Mouse (Mus musculus) 3134 (cell line): Measurements from ENCODE around the gene Gm17334.

Experiments used
- DNase-seq: peaks from one replicate; pipeline ENCODE4 v3.0.0-alpha.2; 2011; ENCODE audit warnings: low spot score; ENCODE audit not compliant: insufficient read length; ENCODE audit errors: extremely low read depth

Gm17334 gene

DNA sequence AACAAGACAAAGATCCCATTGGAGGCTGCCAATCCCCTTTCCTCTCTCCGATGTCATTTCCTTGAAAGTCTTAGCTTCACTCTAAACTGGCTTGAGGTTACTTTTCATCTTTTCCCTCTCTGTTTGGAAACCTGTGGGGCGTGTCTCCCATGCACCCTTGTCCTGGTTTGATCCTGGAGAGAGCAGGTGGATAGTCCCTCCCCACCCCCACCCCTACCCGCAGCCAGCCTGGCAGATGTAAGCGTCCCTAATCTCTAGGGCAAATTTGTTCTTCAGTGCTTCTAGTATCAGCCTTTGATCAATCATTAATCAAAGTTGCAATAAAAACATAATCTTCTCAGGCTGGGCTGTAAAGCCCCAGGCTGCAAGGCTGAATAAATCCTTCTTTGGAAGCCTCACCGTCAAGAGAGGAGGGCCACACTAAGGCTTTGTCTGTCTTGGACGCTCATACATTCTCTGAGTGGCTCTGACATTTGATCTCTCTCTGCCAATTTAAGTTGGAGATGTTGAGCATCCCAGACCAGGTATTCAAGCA, 24.5 kb upstream of the Gm17334 start:
- DNase-seq = no peak

DNA sequence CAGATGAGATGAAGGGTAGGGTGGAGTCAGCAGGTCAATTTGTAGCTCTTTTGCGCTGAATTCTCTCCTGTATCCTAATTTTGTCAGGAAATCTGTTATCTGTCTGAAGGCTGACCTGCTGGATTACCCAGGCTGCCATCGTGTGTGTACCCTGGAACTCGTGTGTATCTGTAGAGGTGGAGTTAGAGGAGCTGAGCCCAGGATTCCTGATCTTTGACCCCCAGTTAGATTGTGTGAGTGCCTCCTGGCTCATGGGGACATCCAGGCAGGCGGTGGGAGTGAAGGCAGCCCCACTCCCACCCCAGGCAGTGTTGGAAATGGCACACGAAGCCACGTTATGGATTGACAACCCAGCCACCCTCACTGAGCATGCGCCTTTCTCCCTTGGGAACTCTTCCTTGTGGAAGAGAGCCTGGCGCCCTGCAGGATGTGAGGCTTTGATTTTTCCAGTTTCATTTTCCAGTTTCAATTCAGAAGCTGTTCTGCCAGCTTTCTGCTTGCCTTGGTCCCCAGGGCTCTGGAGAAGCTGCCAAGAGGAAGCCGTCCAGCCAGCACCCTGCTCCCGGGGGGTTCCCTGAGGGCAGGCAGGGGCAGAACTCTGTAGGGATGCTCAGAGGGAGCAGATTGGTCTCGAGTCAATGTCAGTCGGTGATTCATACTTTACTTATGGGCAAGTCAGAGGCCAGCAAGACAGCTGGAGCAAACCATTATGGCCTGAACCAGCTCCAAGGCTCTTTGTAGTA, 23.6 kb upstream of the Gm17334 start:
- DNase-seq = peak; percentile 92

DNA sequence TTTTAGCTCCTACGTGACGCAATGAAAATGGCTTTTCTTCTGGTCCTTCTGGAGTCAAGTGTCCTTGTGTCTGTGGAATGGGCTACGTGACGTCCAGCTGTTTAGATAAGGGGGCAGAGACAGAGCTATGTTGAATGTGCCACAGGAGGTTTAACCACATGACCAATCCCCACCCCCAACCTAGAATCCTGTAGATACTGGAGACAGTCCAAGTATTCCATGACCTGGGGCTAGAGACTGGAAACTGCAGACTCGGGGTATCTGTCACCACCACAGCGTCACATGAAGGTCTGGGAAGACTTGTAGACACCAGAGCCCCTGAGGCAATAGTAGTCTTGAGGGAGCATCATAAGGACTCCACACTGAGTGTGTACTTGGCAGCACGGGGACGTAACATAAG, 22.8 kb upstream of the Gm17334 start:
- DNase-seq = peak; percentile 64

- DNase-seq = peak; percentile 96
These were observed 21.9 kb upstream of the Gm17334 start for GRCm38 (mm10) chr11:53794671-53795557.

DNA sequence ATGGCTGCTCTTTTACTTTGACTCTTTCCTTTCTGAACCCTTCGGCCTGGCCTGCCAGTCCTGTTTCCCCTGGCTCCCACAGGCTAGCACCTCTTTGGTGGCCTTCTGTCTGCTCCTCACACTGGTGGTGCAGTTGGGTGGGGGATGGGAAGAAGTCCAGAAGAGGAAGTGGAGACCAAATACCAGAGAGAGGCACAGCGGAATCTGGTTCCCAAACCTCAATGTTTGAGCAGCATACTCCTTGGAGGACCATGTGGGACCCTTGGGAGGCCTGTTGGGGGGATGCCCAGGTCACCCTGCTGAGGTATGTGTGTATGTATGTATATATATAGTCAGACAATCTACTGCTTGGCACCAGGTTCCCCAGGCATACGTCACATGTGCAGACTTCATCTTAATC, 21.0 kb upstream of the Gm17334 start:
- DNase-seq = no peak

GRCm38 (mm10) chr11:53792986-53793385, 20.0 kb upstream of the Gm17334 start:
- no peak for DNase-seq

GRCm38 (mm10) chr11:53789277-53789676, 16.3 kb upstream of the Gm17334 start:
- DNase-seq = no peak

DNA sequence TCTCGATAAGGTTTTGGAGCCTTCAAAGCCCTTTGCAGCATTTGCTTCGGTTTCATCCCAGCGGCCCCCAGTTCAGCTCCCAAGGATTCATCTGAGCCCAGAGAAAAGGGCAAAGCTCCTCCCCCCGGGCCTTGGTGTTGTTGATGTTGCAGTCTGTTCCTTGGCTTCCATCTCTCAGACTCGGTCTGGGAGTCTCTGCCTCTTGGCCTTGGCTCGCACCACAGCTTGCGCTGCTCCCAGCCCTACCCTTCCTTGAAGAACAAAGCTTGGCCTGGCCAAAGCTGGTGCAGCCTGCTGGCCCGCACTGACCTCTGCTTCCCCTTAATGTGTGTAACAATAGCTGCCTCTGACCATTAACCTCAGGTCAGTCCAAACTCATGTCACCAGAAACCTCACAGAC, 15.2 kb upstream of the Gm17334 start:
- no peak for DNase-seq

- no peak for DNase-seq
These were observed 13.4 kb upstream of the Gm17334 start for GRCm38 (mm10) chr11:53786058-53787031.

DNA sequence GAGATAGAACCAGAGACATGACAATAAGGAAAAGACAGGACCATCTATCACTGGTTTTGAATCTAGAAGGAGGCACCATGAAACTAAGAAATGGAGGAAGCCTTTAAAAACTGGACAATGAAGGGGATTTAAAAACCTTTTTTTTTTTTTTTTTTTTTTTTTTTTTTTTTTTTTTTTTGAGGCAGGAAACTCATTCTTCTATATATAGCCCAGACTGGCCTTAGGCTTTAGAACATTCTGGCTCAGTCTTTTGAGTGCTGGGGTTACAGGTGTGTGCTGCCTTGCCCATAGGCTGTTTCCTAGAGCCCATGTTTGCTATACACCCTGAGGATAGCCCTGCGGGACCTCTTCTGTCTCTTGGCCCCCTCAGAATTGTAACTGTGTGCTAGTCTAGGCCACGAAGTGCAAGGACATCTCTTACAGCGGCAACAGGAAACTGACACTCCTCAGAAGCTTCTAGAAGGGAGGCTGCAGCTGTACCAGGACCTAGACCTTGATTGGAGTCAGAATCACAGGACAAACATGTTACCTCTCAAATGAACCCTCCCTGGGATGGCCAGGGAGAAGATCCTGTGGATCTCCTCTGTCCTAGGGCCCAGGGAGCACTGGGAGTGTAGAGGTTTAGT, 12.4 kb upstream of the Gm17334 start:
- DNase-seq = no peak

DNA sequence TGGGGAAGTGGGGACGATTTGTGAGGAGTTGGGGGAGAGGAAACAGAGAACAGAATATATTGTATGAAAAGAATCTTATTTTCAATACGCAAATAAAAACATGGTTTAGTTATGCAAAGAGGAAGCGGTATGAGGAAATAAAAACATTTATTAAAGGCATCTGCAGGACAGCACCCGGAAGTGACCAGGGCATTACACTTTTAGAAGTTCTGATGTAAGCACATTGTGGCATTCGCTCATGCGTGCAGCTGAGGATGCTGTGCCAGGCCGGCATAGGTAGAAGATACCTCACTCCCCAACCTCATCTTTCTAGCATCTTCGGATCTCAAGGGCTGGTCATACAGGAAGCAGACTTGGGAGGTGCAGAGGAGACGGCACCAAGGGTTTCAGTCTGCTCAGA, 10.3 kb upstream of the Gm17334 start:
- DNase-seq = no peak

DNA sequence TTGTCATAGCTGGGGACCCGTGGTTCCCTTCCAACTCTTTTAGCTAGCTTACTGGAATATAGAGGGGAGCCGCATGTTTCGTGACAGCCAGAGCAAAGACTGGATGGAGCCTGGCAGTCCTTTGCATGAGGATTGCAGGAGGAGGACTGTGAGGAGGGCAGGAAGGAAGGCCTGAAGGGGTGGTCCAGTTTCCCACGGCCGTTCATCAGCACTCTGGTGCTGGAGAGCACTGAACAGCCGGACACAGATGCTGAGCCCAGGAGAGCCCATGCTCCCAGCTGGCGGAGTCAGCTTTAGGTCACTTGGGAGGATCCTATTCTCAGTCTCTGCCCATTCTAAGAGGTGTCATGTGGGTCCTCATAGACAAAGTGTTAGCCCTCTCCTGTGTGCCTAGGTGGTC, 9.0 kb upstream of the Gm17334 start:
- DNase-seq = no peak

GRCm38 (mm10) chr11:53781201-53781775, 8.3 kb upstream of the Gm17334 start:
- no peak for DNase-seq

DNA sequence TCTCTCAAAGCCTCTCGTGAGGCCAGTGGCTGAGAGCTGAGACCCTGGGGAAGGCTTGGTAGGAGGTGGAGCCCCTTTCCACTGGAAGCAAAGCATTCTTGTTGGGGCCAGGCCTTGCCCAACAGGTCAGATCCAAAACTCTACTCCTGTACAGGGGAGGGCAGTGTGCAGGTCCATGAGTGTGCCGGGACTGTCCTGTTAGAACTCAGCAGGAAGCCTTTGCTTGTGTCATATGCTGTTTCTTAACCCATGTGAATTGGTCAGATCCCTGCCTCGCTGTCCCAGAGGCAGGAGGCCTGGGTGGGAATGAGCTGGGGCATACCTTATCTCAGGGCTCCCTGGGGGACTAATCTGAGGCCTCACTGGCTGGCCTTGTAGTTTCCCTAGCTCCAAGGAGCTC, 7.3 kb upstream of the Gm17334 start:
- DNase-seq = no peak

GRCm38 (mm10) chr11:53779808-53780207, 6.8 kb upstream of the Gm17334 start:
- no peak for DNase-seq

GRCm38 (mm10) chr11:53778455-53778854, 5.5 kb upstream of the Gm17334 start:
- no peak for DNase-seq

DNA sequence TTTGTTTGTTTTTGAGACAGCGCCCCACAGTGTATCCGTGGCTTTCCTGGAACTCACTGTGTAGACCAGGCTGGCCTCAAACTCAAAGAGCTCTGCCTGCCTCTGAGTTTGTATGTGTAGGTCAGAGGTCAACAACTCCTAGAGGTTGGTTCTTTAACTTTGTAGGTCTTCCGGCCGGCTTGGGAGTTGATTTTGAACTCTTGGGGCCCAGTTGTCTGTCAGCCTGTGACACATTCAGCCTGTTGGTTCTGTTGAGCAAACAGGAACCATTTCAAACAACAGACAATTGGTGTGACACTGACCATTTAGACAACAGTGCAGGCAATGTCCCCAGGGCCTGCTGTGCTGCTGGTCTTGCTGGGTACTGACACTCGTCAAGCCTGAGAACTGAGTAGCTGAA, 4.7 kb upstream of the Gm17334 start:
- no peak for DNase-seq

- DNase-seq = no peak
These were observed 1.8 kb upstream of the Gm17334 start for GRCm38 (mm10) chr11:53774659-53775255.

- no peak for DNase-seq
These were observed 814 bp upstream of the Gm17334 start for GRCm38 (mm10) chr11:53773641-53774360.
